Mouse (Mus musculus): Measurements from ENCODE around the gene Pacsin1. TPM values are rescaled to one million over a fixed set of nuclear protein-coding genes. Genes with fewer than 3 reads are reported as not detected.

The Pacsin1 gene
- polyA plus RNA-seq, 1 experiment, result 1.3 TPM

- Histone ChIP-seq H3K27ac (ENCODE audit: insufficient read depth, low read depth, low read length) (no peak overlapping the region), H3K36me3 (ENCODE audit: control insufficient read depth, insufficient read depth, low read length) (no peaks in the 10 kb centered on the region), H3K27me3 (replicated peaks; ENCODE audit: control insufficient read depth, insufficient read depth, low read length) (no peaks in the 10 kb centered on the region), H3K4me1 (ENCODE audit: control insufficient read depth, insufficient read depth, low read length) (no peaks in the 10 kb centered on the region), H3K4me3 (ENCODE audit: insufficient read depth, low read depth, low read length) (no peak overlapping the region)
- no peak for DNase-seq
- TF ChIP-seq POLR2A (IDR thresholded peaks at IDR 0.05; ENCODE audit: low read depth, low read length) (no peak), CTCF (conservative IDR thresholded peaks at IDR 0.05; ENCODE audit: insufficient read depth, insufficient read length, low read depth, low read length) (no peak)
- WGBS, result 87% methylated on average over 5 of the region's 5 CpGs
Observed at GRCm38 (mm10) chr17:27677756-27678155, 22.4 kb downstream of the Pacsin1 start.

GRCm38 (mm10) chr17:27678924-27679813, 23.9 kb downstream of the Pacsin1 start:
- no peak for TF ChIP-seq POLR2A (IDR thresholded peaks at IDR 0.05; ENCODE audit: low read depth, low read length)
- TF ChIP-seq CTCF (conservative IDR thresholded peaks at IDR 0.05; ENCODE audit: insufficient read depth, insufficient read length, low read depth, low read length), result no peak
- Histone ChIP-seq H3K4me3 (ENCODE audit: insufficient read depth, low read depth, low read length) (no peak overlapping the region), H3K4me1 (ENCODE audit: control insufficient read depth, insufficient read depth, low read length) (no peaks in the 10 kb centered on the region), H3K27me3 (replicated peaks; ENCODE audit: control insufficient read depth, insufficient read depth, low read length) (no peaks in the 10 kb centered on the region), H3K27ac (ENCODE audit: insufficient read depth, low read depth, low read length) (no peak overlapping the region), H3K36me3 (ENCODE audit: control insufficient read depth, insufficient read depth, low read length) (no peaks in the 10 kb centered on the region)
- 42% methylated on average over 11 of the region's 11 CpGs for WGBS
- DNase-seq, result peak; percentile 25

GRCm38 (mm10) chr17:27684886-27685549, 29.7 kb downstream of the Pacsin1 start:
- Histone ChIP-seq H3K4me3 (ENCODE audit: insufficient read depth, low read depth, low read length) (no peak overlapping the region), H3K4me1 (ENCODE audit: control insufficient read depth, insufficient read depth, low read length) (no peaks in the 10 kb centered on the region), H3K27ac (ENCODE audit: insufficient read depth, low read depth, low read length) (no peak overlapping the region), H3K36me3 (ENCODE audit: control insufficient read depth, insufficient read depth, low read length) (no peaks in the 10 kb centered on the region), H3K27me3 (replicated peaks; ENCODE audit: control insufficient read depth, insufficient read depth, low read length) (no peaks in the 10 kb centered on the region)
- WGBS, result 2% methylated on average over 49 of the region's 53 CpGs
- TF ChIP-seq POLR2A (IDR thresholded peaks at IDR 0.05; ENCODE audit: low read depth, low read length) (no peak), CTCF (conservative IDR thresholded peaks at IDR 0.05; ENCODE audit: insufficient read depth, insufficient read length, low read depth, low read length) (peak; percentile 43)
- DNase-seq, result peak; percentile 52

GRCm38 (mm10) chr17:27685550-27685913, 30.2 kb downstream of the Pacsin1 start:
- 8% methylated on average over 11 of the region's 11 CpGs for WGBS
- no peaks in the 10 kb centered on the region for H3K36me3 ChIP-seq (ENCODE audit: control insufficient read depth, insufficient read depth, low read length)
- no peak for TF ChIP-seq POLR2A (IDR thresholded peaks at IDR 0.05; ENCODE audit: low read depth, low read length)
- no peak for TF ChIP-seq CTCF (conservative IDR thresholded peaks at IDR 0.05; ENCODE audit: insufficient read depth, insufficient read length, low read depth, low read length)
- H3K27ac ChIP-seq (ENCODE audit: insufficient read depth, low read depth, low read length), result no peak overlapping the region
- no peaks in the 10 kb centered on the region for H3K4me1 ChIP-seq (ENCODE audit: control insufficient read depth, insufficient read depth, low read length)
- no peaks in the 10 kb centered on the region for H3K27me3 ChIP-seq (replicated peaks; ENCODE audit: control insufficient read depth, insufficient read depth, low read length)
- no peak for DNase-seq
- no peak overlapping the region for H3K4me3 ChIP-seq (ENCODE audit: insufficient read depth, low read depth, low read length)

- Histone ChIP-seq H3K36me3 (ENCODE audit: control insufficient read depth, insufficient read depth, low read length) (no peaks in the 10 kb centered on the region), H3K27ac (ENCODE audit: insufficient read depth, low read depth, low read length) (no peak overlapping the region), H3K4me1 (ENCODE audit: control insufficient read depth, insufficient read depth, low read length) (no peaks in the 10 kb centered on the region), H3K27me3 (replicated peaks; ENCODE audit: control insufficient read depth, insufficient read depth, low read length) (no peaks in the 10 kb centered on the region), H3K4me3 (ENCODE audit: insufficient read depth, low read depth, low read length) (no peak overlapping the region)
- TF ChIP-seq CTCF (conservative IDR thresholded peaks at IDR 0.05; ENCODE audit: insufficient read depth, insufficient read length, low read depth, low read length) (no peak), POLR2A (IDR thresholded peaks at IDR 0.05; ENCODE audit: low read depth, low read length) (no peak)
- WGBS, result 61% methylated on average over 5 of the region's 5 CpGs
- DNase-seq, result no peak
Observed at GRCm38 (mm10) chr17:27686395-27686794, 31.1 kb downstream of the Pacsin1 start.

GRCm38 (mm10) chr17:27690993-27691693, 35.8 kb downstream of the Pacsin1 start:
- no peak for DNase-seq
- Histone ChIP-seq H3K4me3 (ENCODE audit: insufficient read depth, low read depth, low read length) (no peak overlapping the region), H3K27ac (ENCODE audit: insufficient read depth, low read depth, low read length) (no peak overlapping the region), H3K4me1 (ENCODE audit: control insufficient read depth, insufficient read depth, low read length) (no peaks in the 10 kb centered on the region), H3K36me3 (ENCODE audit: control insufficient read depth, insufficient read depth, low read length) (no peaks in the 10 kb centered on the region), H3K27me3 (replicated peaks; ENCODE audit: control insufficient read depth, insufficient read depth, low read length) (no peaks in the 10 kb centered on the region)
- TF ChIP-seq CTCF (conservative IDR thresholded peaks at IDR 0.05; ENCODE audit: insufficient read depth, insufficient read length, low read depth, low read length), result no peak
- 64% methylated on average over 14 of the region's 14 CpGs for WGBS
